Mouse (Mus musculus) spleen, postnatal 4 days (tissue): Measurements from ENCODE around the gene Crispld2.

ENCODE experiments used
- DNase-seq, 2 experiments: peaks; one replicate each; pipeline ENCODE4 v3.0.0; 2022; ENCODE audit warnings: low spot score in 2 of 2

The Crispld2 gene

GRCm38 (mm10) chr8:119992249-119992648, at the start of gene Crispld2:
Gene Crispld2 (plus strand): TSS chr8:119992438.
- DNase-seq, result peak; percentile 64 to 79

- no peak for DNase-seq
These were observed 48.6 kb upstream of the Crispld2 start for GRCm38 (mm10) chr8:119943616-119944015.

GRCm38 (mm10) chr8:119944096-119944811, 48.0 kb upstream of the Crispld2 start:
- DNase-seq, result peak; percentile 67 to 87

GRCm38 (mm10) chr8:119946326-119946865, 45.8 kb upstream of the Crispld2 start:
- DNase-seq, result no peak

GRCm38 (mm10) chr8:119947653-119948052, 44.6 kb upstream of the Crispld2 start:
- DNase-seq, result no peak

- no peak for DNase-seq
These were observed 43.9 kb upstream of the Crispld2 start for GRCm38 (mm10) chr8:119948340-119948739.

GRCm38 (mm10) chr8:119952282-119952681, 40.0 kb upstream of the Crispld2 start:
- no peak for DNase-seq

- no peak for DNase-seq
These were observed 39.5 kb upstream of the Crispld2 start for GRCm38 (mm10) chr8:119952747-119953146.

GRCm38 (mm10) chr8:119955333-119955732, 36.9 kb upstream of the Crispld2 start:
- DNase-seq, result no peak

GRCm38 (mm10) chr8:119958076-119958475, 34.2 kb upstream of the Crispld2 start:
- no peak for DNase-seq

- DNase-seq, result no peak
These were observed 31.6 kb upstream of the Crispld2 start for GRCm38 (mm10) chr8:119960531-119961104.

- no peak for DNase-seq
These were observed 27.4 kb upstream of the Crispld2 start for GRCm38 (mm10) chr8:119964859-119965258.

- DNase-seq, result no peak
These were observed 24.8 kb upstream of the Crispld2 start for GRCm38 (mm10) chr8:119967435-119967834.

- DNase-seq, result no peak
These were observed 22.1 kb upstream of the Crispld2 start for GRCm38 (mm10) chr8:119970169-119970568.

GRCm38 (mm10) chr8:119972558-119972957, 19.7 kb upstream of the Crispld2 start:
- no peak for DNase-seq

GRCm38 (mm10) chr8:119978770-119979381, 13.4 kb upstream of the Crispld2 start:
- DNase-seq, result no peak

- no peak for DNase-seq
These were observed 11.0 kb upstream of the Crispld2 start for GRCm38 (mm10) chr8:119981253-119981652.

GRCm38 (mm10) chr8:119984085-119984484, 8.2 kb upstream of the Crispld2 start:
- peak in 1 of 2 experiments; percentile 72 for DNase-seq

GRCm38 (mm10) chr8:119986174-119986573, 6.1 kb upstream of the Crispld2 start:
- no peak for DNase-seq

- DNase-seq, result no peak
These were observed 4.2 kb upstream of the Crispld2 start for GRCm38 (mm10) chr8:119988087-119988486.

- no peak for DNase-seq
These were observed 1.9 kb downstream of the Crispld2 start for GRCm38 (mm10) chr8:119994114-119994513.

GRCm38 (mm10) chr8:119994556-119994955, 2.3 kb downstream of the Crispld2 start:
- no peak for DNase-seq

- DNase-seq, result no peak
These were observed 5.0 kb downstream of the Crispld2 start for GRCm38 (mm10) chr8:119997266-119997665.
